Mouse (Mus musculus): Measurements from ENCODE around the gene Dgkd. TPM values are rescaled to one million over a fixed set of nuclear protein-coding genes. Genes with fewer than 3 reads are reported as not detected.

Dgkd gene
- total RNA-seq, 4 experiments from 2014 or later = 33.5 to 43.2 (median 42.0) TPM

DNA sequence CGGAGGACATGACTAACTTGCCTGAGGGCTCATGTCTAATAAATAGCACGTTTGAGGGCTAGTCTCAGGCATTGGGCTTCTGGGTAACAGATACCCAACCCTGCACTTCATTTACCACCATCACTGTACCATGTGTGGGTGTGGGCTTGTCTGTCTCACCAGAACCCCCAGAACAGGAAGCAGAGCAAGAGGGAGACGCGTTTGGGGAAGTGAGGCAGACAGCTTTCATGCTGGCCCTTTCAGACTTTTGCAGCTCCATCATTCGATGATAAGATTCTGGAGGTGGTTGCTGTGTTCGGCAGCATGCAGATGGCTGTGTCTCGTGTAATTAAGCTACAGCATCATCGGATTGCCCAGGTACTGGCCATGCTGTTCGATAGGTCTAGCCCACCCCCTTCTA, 82.0 kb downstream of the Dgkd start:
- no peak for DNase-seq (ENCODE audit: low spot score)

DNA sequence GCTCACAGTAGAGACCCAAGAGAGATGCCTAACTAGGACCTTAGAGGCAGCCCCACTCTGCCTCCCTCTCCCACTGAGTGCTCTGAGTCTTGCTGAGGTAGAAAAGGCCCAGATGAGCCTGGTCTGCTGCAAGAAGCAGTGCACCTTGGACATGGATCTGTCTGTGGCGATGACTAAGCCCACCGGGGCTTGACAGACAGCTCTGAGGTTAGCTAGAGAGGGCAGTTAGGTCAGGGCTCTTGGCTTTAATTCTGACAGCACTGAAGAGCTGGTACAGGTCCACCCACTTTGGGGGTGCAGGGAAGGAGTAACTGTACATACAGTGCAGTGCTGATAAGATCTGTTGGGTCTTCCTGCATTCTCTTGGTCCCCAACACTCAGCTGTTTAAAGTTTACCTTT, 82.5 kb downstream of the Dgkd start:
- DNase-seq (ENCODE audit: low spot score) = no peak

DNA sequence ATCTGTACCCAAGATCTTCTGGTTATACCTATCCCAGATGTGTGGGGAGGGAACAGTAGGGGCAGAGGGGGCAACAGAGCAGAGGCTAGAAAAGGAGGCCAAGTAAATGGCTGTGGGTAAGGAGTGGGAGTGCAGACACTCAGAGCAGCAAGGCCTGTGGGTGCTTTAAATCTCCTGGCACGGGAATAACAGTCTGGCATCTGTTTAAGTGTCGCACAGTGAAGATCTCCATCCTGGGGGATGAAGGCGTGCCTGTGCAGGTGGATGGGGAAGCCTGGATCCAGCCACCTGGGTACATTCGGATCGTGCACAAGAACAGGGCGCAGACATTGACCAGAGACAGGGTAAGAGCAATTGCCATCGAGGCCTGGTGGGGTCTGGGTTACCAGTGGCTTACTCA, 83.0 kb downstream of the Dgkd start:
- DNase-seq (ENCODE audit: low spot score) = no peak

DNA sequence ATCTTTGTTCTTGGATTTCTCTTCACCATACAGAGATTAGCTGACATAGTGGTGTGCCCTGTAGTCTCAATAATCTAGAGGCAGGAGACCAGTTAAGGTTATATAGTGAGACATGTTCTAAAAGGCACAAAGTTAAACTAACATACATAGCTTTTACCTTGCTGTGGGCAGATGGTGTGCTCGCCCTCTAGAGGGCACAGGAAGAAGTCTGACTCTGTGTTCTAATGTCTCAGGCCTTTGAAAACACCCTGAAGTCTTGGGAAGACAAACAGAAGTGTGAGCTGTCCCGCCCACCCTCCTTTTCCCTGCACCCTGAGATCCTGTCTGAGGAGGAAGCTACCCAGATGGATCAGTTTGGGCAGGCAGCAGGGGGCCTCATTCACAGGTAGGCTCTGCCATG, 83.4 kb downstream of the Dgkd start:
- DNase-seq (ENCODE audit: low spot score) = no peak

DNA sequence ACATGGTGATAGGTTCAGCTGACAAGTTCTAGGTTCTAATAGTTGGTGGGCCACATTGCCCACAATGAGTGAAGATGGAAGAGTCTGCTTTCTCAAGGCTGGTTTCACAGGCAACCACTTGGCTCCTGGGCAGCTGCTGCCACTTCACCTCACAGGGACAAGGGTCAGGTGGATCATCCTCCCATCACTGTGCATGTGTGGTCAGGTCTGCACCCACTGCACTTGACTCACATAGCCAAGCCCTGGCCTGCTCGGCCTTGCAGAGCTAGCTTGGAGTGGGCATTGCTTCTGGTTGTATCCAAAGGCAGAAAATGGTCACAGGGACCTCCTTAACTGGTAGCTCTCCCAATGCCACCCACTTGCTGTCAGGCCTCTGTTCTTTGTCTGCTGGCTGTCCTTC, 88.7 kb downstream of the Dgkd start:
- no peak for DNase-seq (ENCODE audit: low spot score)

DNA sequence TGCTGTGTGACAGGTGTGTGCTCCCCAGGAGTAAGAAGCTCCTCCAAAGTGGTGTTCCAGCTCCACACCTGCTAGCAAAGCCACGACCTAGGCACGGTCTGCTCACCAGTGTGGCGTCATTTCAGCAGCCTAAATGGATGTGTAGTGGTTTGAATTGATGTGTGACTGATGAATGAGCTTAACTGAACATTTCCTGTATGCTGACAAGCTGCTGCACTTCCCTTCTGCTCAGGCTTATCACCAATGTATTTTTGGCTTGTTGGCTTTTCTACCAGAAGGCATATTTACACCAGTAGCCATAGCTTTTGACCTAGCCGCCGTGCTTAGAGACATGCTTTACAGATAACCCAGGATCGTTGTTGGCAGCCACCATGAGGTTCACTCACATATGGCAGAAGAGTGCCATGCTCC, 94.6 kb downstream of the Dgkd start:
- no peak for DNase-seq (ENCODE audit: low spot score)

DNA sequence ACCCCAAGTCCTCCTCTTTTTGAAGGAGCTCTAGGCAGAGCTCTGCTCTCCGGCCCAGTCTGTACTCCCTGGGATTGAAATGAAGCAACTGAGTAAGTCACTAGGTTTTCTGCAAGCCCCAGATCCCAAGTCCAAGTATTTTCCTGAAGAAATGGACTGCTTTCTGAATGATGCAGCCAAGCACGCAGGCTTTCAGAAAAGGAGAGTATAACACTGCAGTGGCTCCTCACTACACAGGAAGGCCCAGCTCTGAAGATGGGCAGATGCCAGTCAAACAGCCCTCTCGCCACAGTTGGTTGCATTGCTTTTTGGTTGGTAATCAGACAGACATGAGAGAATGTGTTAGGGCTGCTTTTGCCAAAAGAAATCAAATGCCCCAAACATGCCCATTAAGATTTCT, 98.6 kb downstream of the Dgkd start:
- DNase-seq (ENCODE audit: low spot score) = no peak

DNA sequence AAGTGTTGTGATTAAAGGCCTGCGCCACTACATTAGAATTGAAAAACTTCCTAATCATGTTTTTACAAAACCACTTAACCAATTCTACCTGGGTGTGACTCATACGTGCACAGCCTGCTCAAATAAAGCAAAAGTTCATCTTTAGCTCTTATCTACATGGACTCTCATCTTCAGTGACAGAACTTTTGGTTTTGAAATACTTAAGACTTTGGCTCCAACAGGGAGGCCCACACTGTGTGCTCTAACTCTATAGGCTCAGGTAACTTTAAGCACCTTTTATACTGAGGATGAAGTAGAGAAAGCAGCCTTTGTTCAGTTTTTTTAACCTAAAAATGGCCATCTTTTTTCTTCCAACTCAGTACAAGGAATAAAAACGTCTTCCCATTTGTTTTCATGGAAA, 100.0 kb downstream of the Dgkd start:
- no peak for DNase-seq (ENCODE audit: low spot score)

DNA sequence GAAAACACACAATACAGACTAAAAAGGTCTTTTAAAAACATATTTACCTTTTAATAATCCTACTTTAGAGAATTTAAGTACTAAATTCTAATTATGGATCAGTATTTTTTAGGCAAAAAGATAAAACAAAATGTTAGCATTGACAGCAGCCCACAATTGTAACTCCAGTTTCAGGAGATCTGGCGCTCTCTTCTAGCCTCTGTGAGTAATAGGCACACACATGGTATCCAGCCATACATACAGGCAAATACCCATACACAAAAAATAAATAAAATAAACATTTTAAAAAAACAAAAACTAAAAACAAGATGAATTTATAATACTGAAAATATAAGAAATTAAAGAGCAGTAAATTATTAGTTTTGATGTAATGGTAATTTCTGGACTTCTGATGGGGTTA, 105.8 kb downstream of the Dgkd start:
- DNase-seq (ENCODE audit: low spot score) = no peak

DNA sequence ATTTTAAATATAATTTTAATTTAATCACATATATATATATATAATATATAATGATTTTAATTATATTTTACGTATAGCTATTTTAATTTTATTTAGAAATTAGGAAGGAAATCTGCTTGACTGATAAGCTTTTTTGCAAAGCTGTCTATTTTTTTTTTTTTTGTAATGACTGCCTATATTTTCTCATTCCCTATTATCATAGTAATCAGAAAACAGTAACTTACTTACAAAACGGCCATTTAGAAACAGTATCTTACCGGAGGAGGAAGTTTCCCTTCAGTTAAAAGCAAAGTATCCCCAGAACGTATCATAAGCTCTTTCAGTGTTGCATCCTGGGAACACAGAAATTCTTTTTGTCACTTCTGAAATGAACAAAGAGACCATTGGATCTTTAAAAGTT, 106.4 kb downstream of the Dgkd start:
- no peak for DNase-seq (ENCODE audit: low spot score)

DNA sequence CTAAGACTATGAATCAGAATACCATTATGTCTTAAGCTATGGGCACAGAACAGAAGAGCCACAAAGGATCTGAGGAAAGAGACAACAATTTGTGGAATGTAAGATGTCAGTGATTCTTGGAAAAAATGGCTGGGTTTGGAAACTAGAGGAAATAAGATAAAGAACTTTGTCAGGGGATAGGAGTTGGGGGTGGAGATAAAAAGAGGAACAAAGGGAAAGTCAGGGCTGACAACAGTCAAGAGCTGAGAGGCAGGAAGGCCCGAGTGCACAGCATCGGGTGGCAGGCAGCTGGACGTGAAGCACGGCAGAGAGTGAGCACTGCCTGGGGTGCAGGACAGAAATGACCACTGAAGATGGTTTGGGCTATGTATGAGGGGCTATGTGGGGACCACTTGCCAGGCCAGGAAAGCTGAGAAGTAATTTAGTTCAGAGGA, 106.9 kb downstream of the Dgkd start:
- DNase-seq (ENCODE audit: low spot score) = no peak

DNA sequence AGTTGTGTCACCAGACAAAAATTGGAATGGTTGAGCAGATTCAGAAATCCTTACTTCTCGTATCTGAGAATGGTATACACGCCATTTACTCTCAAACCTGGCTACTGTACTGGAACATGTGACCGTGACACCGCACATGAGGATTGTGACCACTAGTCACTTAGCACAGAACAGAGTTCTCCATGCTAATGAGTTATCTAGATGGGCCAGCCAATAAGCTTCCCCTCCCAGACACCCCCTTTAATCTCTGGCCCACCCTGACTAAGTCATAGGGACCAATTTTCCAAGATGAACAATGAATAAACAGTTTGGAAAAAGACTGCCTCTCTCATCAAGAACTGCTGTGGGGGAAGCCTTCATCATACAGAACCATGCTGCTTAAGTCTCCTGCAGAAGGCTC, 107.7 kb downstream of the Dgkd start:
- DNase-seq (ENCODE audit: low spot score) = no peak

DNA sequence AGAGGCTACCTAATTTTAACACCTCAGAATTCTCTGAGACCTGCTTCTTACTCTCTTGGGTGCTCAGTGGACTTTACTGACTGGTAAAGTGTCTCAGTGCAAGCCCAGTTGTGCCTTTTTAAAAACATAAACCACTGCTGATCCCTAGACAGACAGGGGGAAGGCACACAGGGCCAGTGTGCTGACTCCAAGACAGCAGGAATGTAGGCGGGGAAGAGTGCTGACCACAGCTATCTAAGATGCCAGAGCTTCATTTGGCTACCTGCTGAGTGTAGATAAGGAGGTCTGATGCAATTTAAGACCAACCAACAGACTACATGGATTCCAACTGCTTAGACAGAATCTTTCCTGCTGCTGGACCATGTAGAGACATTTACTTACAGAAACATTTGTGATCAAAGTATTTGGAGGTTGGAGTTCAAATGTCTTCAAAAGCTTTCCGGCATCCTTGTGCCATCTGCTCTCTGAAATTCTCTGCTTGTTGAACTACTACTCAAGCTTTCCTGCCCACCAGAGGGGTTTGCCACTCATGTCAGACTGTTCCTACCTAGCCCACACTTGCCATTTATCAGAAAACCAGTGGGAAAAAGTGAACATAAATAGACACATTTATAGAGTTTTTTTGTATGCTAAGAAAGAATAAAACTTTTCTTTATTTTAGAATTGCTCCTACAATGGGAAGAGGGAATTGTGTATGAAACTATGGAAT, 108.5 kb downstream of the Dgkd start:
- no peak for DNase-seq (ENCODE audit: low spot score)

DNA sequence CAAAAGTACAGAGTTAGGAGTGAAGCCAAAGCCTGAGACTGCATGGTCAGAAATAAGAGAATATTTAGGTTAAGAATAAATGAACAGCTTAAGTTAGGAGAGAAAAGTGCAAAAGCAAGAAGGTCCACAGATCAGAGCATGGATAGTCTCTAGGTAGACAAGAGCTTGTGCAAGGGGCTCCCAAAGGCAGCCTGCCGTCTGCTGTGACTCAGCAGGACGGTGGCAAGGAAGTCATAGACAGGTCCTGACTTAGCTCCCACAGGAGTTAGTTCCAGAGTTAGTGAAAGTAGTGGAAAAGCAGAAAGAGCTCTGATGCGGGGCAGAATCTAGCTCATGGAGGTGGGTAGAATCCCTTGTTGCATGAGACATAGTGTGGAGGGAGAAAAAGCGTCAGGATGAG, 117.3 kb downstream of the Dgkd start:
- DNase-seq (ENCODE audit: low spot score) = no peak

DNA sequence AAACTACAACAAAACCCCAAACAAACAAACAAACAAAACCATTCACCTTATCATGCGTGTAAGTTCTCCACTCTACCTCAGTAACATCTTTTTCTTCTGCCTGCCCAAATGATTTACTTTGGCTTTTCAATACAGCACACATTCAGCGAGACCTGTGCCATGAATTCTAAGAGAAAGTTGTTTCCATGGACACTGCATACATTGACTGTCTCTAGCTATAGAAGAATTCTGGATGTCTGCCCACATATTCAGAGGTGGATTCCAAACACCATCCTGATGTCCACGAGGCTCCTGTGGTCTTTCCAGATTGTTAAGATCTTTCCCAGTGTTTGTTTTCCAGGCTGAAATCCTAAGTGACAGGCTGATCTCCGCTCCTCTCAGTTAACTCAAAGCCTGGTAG, 129.2 kb downstream of the Dgkd start:
- no peak for DNase-seq (ENCODE audit: low spot score)

DNA sequence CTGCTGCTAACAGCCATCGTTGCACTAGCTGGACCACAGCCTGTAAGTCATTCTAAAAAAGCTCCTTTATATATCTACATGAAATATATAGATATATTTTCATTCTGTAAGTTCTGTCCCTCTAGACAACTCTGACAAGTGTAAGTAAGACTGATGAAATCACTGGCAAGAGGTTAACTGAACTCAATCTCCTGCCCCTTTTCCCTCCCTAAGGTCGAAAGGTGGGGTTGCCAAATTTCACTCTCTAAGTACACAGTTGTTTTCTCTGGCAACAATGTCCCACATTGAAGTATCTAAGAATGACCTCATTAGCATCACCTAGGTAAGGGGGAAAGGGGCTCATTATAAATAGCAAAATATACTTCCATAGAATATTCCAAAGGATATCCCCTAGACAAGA, 139.6 kb downstream of the Dgkd start:
- DNase-seq (ENCODE audit: low spot score) = no peak

Other genes with a start within 250 kb of the Dgkd start
- gene Inpp5d, start 233.0 kb upstream of the Dgkd start, total RNA-seq (2022) = 10 to 100 TPM in 1 of 4 experiments, 1 to 10 TPM in 3; 8.8 to 12.5 (median 9.7) TPM
- 10 to 100 TPM; 24.6 to 29.5 (median 28.9) TPM for gene Atg16l1, start 97.4 kb upstream of the Dgkd start, total RNA-seq (2022)
- under 1 TPM; 0.14 to 0.63 (median 0.25) TPM for gene Sag, start 49.6 kb upstream of the Dgkd start, total RNA-seq (2022)
- gene Usp40, start 155.3 kb downstream of the Dgkd start, total RNA-seq (2022) = 10 to 100 TPM; 13.8 to 17.4 (median 15.6) TPM
- not detected for gene Ugt1a10, start 202.1 kb downstream of the Dgkd start, total RNA-seq (2022)
- gene Ugt1a9, start 217.5 kb downstream of the Dgkd start, total RNA-seq (2022) = not detected
- gene Ugt1a8, start 234.5 kb downstream of the Dgkd start, total RNA-seq (2022) = not detected
- 1 to 10 TPM in 2 of 4 experiments, under 1 TPM in 2; 0.68 to 1.4 (median 0.95) TPM for gene Ugt1a7c, start 241.8 kb downstream of the Dgkd start, total RNA-seq (2022)
- 1 to 10 TPM in 2 of 4 experiments, under 1 TPM in 1, not detected in 1; 0.83 to 1.3 (median 1.1) TPM for gene Ugt1a6b, start 250.0 kb downstream of the Dgkd start, total RNA-seq (2022)

Measured in heart, adult 8-10 months (tissue).